Mouse (Mus musculus) heart, adult 2 months (tissue): ENCODE measurements at regions not wholly inside any gene's neighbourhood (a gene's known extent, or its start where the extent isn't known, plus 50 kb on each side); places are given as distances from the start of the nearest gene placed in this dataset.

Experiments
- DNase-seq, 2 experiments: peaks; one replicate each; pipeline ENCODE4 v3.0.0; 2021
- H3K27ac ChIP-seq: fragments of 200-600 bp; 2 replicates; pipeline ENCODE4 v1.8.1; 2022
- H3K27me3 ChIP-seq: fragments of 200-500 bp; 2 replicates; pipeline ENCODE4 v1.6.1; 2012; ENCODE audit warnings: mild to moderate bottlenecking, low read length, inconsistent platforms, mixed read lengths; ENCODE audit not compliant: control insufficient read depth, insufficient read depth
- H3K36me3 ChIP-seq: fragments of 200-500 bp; 2 replicates; pipeline ENCODE4 v1.6.1; 2012; ENCODE audit warnings: low read length, inconsistent platforms; ENCODE audit not compliant: control insufficient read depth, insufficient read depth
- H3K4me1 ChIP-seq: fragments of 200-500 bp; 2 replicates; pipeline ENCODE4 v1.6.1; 2011; ENCODE audit warnings: low read length; ENCODE audit not compliant: control insufficient read depth, insufficient read depth
- H3K4me3 ChIP-seq: fragments of 200-600 bp; 2 replicates; pipeline ENCODE4 v1.8.1; 2022
- H3K79me2 ChIP-seq: fragments of 200-500 bp; replicated peaks from 2 replicates; pipeline ENCODE4 v1.6.1; 2012; ENCODE audit warnings: mild to moderate bottlenecking, inconsistent platforms, low read length, moderate library complexity, mixed read lengths; ENCODE audit not compliant: control insufficient read depth, insufficient read depth
- H3K9ac ChIP-seq: fragments of 200-500 bp; 2 replicates; pipeline ENCODE4 v1.6.1; 2012; ENCODE audit warnings: low read depth, mild to moderate bottlenecking, control low read depth, inconsistent platforms, low read length, mixed read lengths
- CTCF ChIP-seq: fragments of 200-600 bp; IDR thresholded peaks from 2 replicates; pipeline ENCODE4 v1.8.1; 2022; ENCODE audit warnings: antibody characterized with exemption, mild to moderate bottlenecking, moderate library complexity
- EP300 ChIP-seq: fragments of 200-500 bp; IDR thresholded peaks from 2 replicates; pipeline ENCODE4 v1.6.1; 2011; ENCODE audit warnings: low read depth, low read length, control low read depth; ENCODE audit not compliant: insufficient read depth
- POLR2A ChIP-seq: fragments of 200-500 bp; IDR thresholded peaks from 2 replicates; pipeline ENCODE4 v1.6.1; 2011; ENCODE audit warnings: mild to moderate bottlenecking, low read depth, low read length, control low read depth; ENCODE audit not compliant: insufficient read depth
- WGBS: fragments of 180-500 bp; shearing (Covaris S2); methylation state at CpG from one replicate; pipeline ENCODE4 v1.1.7; 2018; 5-methylcytosine and 5-hydroxymethylcytosine counted together
- intact Hi-C: fragments of 180-260 bp; cut with DNase I; formaldehyde crosslinking; loops from one replicate; pipeline ENCODE4 v1.15.1; 2025

DNA sequence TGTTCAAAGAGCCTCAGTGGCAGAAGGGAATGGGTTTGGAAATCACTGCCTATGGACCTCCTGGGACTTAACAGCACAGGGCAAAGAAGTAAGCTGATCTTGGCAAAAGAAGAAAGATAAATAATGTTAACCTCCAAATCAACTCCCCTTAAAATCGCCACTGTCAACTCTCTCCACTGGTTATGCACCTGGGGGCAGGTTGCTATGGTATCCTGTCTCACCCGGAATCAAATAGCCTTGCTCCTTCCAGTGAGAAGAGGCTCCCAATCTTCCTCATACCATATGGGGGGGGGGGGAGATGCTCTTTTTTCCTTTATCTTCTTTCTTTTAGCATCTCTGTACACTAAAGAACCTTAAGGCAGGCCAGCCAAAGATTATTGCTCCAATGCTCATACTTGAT lies 135.2 kb upstream of the Klf7 start:
- no peaks in the 10 kb centered on the region for H3K4me1 ChIP-seq
- H3K27ac ChIP-seq, result no peak overlapping the region
- no peaks in the 10 kb centered on the region for H3K79me2 ChIP-seq
- no peak for TF ChIP-seq EP300
- TF ChIP-seq POLR2A, result no peak
- no peak for TF ChIP-seq CTCF
- no peak for DNase-seq
- no peak overlapping the region for H3K9ac ChIP-seq
- intact Hi-C loops, result no loop called here
- no peaks in the 10 kb centered on the region for H3K36me3 ChIP-seq
- WGBS, result 88% methylated on average over 2 of the region's 2 CpGs
- no peaks in the 10 kb centered on the region for H3K27me3 ChIP-seq
- no peak overlapping the region for H3K4me3 ChIP-seq

DNA sequence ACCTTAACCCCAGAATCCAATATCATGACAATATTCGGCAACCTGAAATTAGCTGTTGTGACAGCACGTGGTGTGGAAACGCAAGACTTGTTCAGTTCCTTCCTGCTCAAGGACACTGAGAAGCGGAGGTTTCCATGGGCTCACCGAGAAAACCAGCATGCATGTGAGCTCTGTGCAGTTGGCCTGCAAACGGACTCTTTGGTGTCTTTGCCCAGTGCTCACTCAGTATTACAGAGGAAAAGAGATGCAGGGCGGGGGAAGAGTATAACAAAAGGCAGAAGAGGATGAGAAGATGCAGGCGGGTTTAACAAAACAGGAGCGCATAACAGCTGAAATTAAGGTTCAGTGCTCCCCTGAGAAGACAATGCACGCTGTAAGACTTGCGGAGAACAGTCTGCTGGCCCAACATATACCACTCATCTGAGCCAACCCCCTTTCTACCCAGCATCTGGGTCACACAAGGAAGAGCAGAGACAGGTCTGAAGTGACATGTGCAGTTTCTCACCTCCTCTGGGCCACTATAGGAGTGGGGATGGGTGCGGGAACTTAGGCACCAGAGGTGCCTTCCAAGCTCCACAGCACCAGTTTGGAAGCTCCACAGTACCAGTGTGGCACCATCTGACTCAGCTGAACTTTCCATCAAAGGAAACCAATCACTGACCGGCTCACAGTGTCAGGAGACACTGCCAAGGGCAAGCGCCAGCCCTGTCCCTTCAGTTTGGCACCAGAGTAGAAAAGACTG lies 133.6 kb upstream of the Klf7 start:
- no peaks in the 10 kb centered on the region for H3K36me3 ChIP-seq
- intact Hi-C loops, result no loop called here
- H3K9ac ChIP-seq, result no peak overlapping the region
- TF ChIP-seq POLR2A (no peak), EP300 (no peak), CTCF (no peak)
- H3K4me3 ChIP-seq, result no peak overlapping the region
- no peak overlapping the region for H3K27ac ChIP-seq
- 84% methylated on average over 14 of the region's 14 CpGs for WGBS
- H3K4me1 ChIP-seq, result no peaks in the 10 kb centered on the region
- H3K79me2 ChIP-seq, result no peaks in the 10 kb centered on the region
- H3K27me3 ChIP-seq, result no peaks in the 10 kb centered on the region
- peak in 1 of 2 experiments; percentile 6 for DNase-seq

DNA sequence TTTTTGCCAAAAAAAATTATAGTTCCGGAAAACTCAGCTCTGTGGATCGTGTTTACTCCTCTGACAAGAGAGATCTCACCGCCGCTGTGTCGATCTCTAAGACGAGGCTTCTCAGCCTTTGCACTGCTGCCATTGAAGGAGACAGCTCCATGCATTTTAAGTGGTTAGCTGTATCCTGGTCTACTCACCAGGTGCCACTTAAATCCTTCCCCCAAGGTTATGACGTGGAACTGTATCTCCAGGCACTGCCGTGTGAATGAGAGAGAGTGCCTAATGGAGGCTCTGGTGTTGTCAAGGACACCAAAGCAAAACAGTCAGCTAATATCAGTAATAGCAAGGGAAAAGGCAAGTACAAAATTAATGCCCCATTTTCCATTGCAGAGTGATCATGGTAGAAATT lies 132.6 kb upstream of the Klf7 start:
- Histone ChIP-seq H3K27ac (no peak overlapping the region), H3K27me3 (no peaks in the 10 kb centered on the region), H3K79me2 (no peaks in the 10 kb centered on the region), H3K36me3 (no peaks in the 10 kb centered on the region), H3K4me1 (no peaks in the 10 kb centered on the region), H3K9ac (no peak overlapping the region), H3K4me3 (no peak overlapping the region)
- 88% methylated on average over 8 of the region's 8 CpGs for WGBS
- no peak for DNase-seq
- no peak for TF ChIP-seq POLR2A
- intact Hi-C loops, result no loop called here

DNA sequence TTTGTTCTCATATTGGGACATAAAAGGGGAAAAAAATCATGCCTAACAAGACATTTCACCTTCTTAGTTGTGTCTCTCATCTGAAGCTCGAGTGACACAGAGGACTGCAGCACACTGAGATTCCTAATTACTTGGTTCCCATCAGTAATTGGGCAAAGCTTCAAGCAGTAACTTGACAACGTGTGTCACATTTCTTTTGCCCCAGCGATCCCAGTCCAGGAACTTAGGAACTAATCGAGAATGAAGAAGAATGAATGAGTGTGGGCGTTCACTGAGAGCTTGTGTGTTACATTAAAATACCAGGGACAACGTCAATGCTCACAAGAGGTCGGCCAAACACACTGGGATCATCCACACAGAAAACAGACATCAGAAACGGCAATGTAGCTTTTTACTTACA lies 131.9 kb upstream of the Klf7 start:
- H3K9ac ChIP-seq, result no peak overlapping the region
- no peaks in the 10 kb centered on the region for H3K36me3 ChIP-seq
- no peaks in the 10 kb centered on the region for H3K79me2 ChIP-seq
- TF ChIP-seq CTCF (no peak), POLR2A (no peak), EP300 (no peak)
- no peaks in the 10 kb centered on the region for H3K27me3 ChIP-seq
- no peaks in the 10 kb centered on the region for H3K4me1 ChIP-seq
- H3K4me3 ChIP-seq, result no peak overlapping the region
- WGBS, result 78% methylated on average over 8 of the region's 8 CpGs
- no peak for DNase-seq
- intact Hi-C loops, result no loop called here
- no peak overlapping the region for H3K27ac ChIP-seq

DNA sequence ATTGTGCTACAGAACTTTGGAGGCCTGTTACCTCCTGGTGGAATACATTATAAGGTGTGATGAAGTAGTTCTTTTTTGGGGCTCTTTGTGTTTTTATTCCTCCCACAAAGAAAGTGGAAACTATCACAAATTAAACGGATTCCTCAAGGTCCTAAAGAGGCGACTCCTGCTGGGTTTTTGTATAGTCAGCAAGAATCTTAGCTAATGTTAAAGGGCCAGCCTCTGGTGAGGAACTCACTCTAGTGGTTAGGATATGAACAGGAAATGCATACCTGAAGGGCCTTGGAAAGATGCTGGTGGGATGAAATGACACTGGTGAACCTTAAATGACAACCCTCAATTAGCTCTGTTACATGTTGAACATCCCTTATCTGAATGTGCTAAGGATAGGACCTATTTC lies 120.3 kb upstream of the Klf7 start:
- no peak for TF ChIP-seq POLR2A
- no peak for TF ChIP-seq EP300
- TF ChIP-seq CTCF, result no peak
- intact Hi-C loops, result no loop called here
- Histone ChIP-seq H3K4me1 (no peaks in the 10 kb centered on the region), H3K27ac (no peak overlapping the region), H3K9ac (no peak overlapping the region), H3K79me2 (no peaks in the 10 kb centered on the region), H3K36me3 (no peaks in the 10 kb centered on the region), H3K4me3 (no peak overlapping the region), H3K27me3 (no peaks in the 10 kb centered on the region)
- no peak for DNase-seq
- 81% methylated on average over 2 of the region's 2 CpGs for WGBS

DNA sequence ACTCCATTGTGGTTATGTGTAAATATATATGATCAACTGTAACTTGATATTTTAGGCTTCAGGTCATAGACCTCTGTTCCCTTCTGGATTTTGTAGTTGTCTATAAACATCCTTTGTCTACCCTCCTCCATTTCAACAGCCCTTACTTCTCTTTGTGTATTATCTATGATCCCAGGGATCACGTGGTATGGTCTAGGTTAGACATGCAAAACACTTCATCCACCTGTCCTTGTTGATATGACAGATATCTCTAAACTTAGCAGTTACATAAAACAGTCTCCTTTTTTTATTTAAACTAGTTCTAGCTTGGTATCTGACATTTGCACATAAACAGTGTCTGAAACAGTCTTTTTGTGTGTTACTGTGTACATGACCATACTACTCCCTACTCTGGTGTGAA lies 107.6 kb upstream of the Klf7 start:
- no peak for DNase-seq
- no peaks in the 10 kb centered on the region for H3K27me3 ChIP-seq
- no peak for TF ChIP-seq EP300
- TF ChIP-seq CTCF, result no peak
- no peak for TF ChIP-seq POLR2A
- H3K79me2 ChIP-seq, result no peaks in the 10 kb centered on the region
- H3K27ac ChIP-seq, result no peak overlapping the region
- H3K36me3 ChIP-seq, result peaks cover 7% of the 10 kb centered on the region
- H3K9ac ChIP-seq, result no peak overlapping the region
- intact Hi-C loops, result no loop called here
- 94% methylated on average over 1 of the region's 1 CpGs for WGBS
- H3K4me3 ChIP-seq, result no peak overlapping the region
- H3K4me1 ChIP-seq, result peaks cover 11% of the 10 kb centered on the region
